In the genomic region with DNA sequence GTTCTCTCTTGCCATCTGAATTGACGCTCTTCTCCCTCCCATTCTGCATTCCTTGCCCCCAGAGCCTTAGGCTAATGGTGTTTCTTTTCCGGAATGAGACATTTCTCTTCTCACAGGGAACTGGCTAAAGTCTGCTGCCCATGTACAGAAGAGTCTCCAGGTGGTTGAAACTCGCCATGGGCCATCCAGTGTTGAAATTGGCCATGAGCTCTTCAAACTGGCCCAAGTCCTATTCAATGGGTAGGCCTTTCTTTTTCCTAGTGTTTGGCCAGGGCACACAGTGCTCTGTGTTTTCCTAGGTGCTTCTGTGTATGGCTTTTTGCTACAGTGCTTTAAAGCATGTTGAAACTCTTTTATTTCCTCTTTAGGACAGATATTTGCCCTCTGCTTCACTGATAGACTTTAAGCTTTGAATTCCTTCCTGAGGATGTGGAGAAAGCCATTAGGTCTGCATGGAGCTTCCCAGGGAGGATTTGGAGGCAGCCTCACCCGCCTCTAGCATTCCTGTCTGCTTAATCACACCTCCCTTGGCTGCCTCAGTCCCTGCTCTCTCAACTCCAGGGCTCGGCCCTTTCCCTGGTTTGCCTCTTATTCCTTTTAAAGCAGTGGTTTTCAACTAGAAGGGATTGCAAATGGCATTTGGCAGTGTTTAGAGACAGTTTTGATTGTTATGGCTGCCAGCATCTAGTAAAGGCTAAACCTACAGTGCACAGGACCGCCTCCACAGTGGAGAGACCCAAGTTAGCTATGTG, we compare ENCODE assay signal across 11 mouse cellular contexts. TPM values are rescaled to one million over a fixed set of nuclear protein-coding genes. Genes with fewer than 3 reads are reported as not detected.
DNase-seq lines count a peak whose midpoint lies in the region; ATAC-seq and TF ChIP-seq lines count a peak whose summit lies in the region.
"Had no signal": no experiment of that assay in that cellular context is flagged by ENCODE, and none has a peak within 500 bp of the region (broad histone marks: within the 10 kb centered on the region; RNA-seq: fewer than 3 reads in every experiment).

No protein-coding gene starts in this region.

- H3K4me2 ChIP-seq in midbrain, embryonic 13.5 days (replicated peaks): no peak overlapping the region
- H3K4me2 ChIP-seq in midbrain, embryonic 15.5 days: no peak overlapping the region
- no peak overlapping the region for H3K4me2 ChIP-seq in intestine, embryonic 16.5 days (ENCODE audit: low read depth, low read length)
- no peak overlapping the region for H3K4me2 ChIP-seq in stomach, postnatal 0 days (replicated peaks; ENCODE audit: low read depth)
- H3K4me2 ChIP-seq: liver, embryonic 15.5 days; neural tube, embryonic 13.5 days had no signal

- H3K9me3 ChIP-seq in midbrain, embryonic 13.5 days: no peaks in the 10 kb centered on the region
- no peaks in the 10 kb centered on the region for H3K9me3 ChIP-seq in midbrain, embryonic 15.5 days
- no peaks in the 10 kb centered on the region for H3K9me3 ChIP-seq in intestine, embryonic 16.5 days (ENCODE audit: control insufficient read depth, low read length)
- no peaks in the 10 kb centered on the region for H3K9me3 ChIP-seq in stomach, postnatal 0 days (ENCODE audit: control insufficient read depth, low read length)
- H3K9me3 ChIP-seq: liver, embryonic 15.5 days; neural tube, embryonic 13.5 days had no signal

- TF ChIP-seq CTCF in stomach, postnatal 0 days (IDR thresholded peaks at IDR 0.05; ENCODE audit: low read depth): no peak

- no peaks in the 10 kb centered on the region for H3K27me3 ChIP-seq in midbrain, embryonic 13.5 days
- no peaks in the 10 kb centered on the region for H3K27me3 ChIP-seq in midbrain, embryonic 15.5 days (replicated peaks)
- no peaks in the 10 kb centered on the region for H3K27me3 ChIP-seq in intestine, embryonic 16.5 days (replicated peaks; ENCODE audit: control insufficient read depth, insufficient read depth, low read length)
- no peaks in the 10 kb centered on the region for H3K27me3 ChIP-seq in stomach, postnatal 0 days (ENCODE audit: control insufficient read depth, insufficient read depth, low read length)
- H3K27me3 ChIP-seq: liver, embryonic 15.5 days; neural tube, embryonic 13.5 days had no signal

- H3K36me3 ChIP-seq in midbrain, embryonic 13.5 days: peaks cover 3% of the 10 kb centered on the region; the same call in 1 of the 2 replicates
- no peaks in the 10 kb centered on the region for H3K36me3 ChIP-seq in midbrain, embryonic 15.5 days (replicated peaks)
- no peaks in the 10 kb centered on the region for H3K36me3 ChIP-seq in intestine, embryonic 16.5 days (ENCODE audit: control insufficient read depth, insufficient read depth, low read length)
- no peaks in the 10 kb centered on the region; the same call in 1 of the 2 replicates for H3K36me3 ChIP-seq in stomach, postnatal 0 days (ENCODE audit: control insufficient read depth, insufficient read depth, low read length)
- H3K36me3 ChIP-seq: liver, embryonic 15.5 days had no signal

- no peak for ATAC-seq in midbrain, embryonic 13.5 days
- no peak for ATAC-seq in midbrain, embryonic 15.5 days (replicated peaks)
- ATAC-seq in intestine, embryonic 16.5 days: peak; percentile 38; the same call in 1 of the 2 replicates
- peak; percentile 73; the same call in 1 of the 2 replicates for ATAC-seq in stomach, postnatal 0 days (ENCODE audit: low FRiP score, low TSS enrichment)

- 74% methylated on average over 6 of the region's 6 CpGs for WGBS in midbrain, embryonic 13.5 days
- 77% methylated on average over 6 of the region's 6 CpGs for WGBS in midbrain, embryonic 15.5 days
- 66% methylated on average over 6 of the region's 6 CpGs for WGBS in intestine, embryonic 16.5 days
- WGBS in stomach, postnatal 0 days: 47% methylated on average over 6 of the region's 6 CpGs

- intact Hi-C loops in gastrocnemius, postnatal 14 days (cut with DNase I; ENCODE audit: low total_unique reads): loop anchor here (10.0 kb wide), 1 partner anchor 101 kb away; no protein-coding TSS in a partner anchor

- TF ChIP-seq EP300 in stomach, postnatal 0 days (optimal IDR thresholded peaks at IDR 0.05): no peak

- H3K27ac ChIP-seq in midbrain, embryonic 13.5 days: no peak overlapping the region
- no peak overlapping the region for H3K27ac ChIP-seq in midbrain, embryonic 15.5 days
- 0 out of 2 replicates have a peak overlapping the region, but pooled peaks have one; percentile 6 for H3K27ac ChIP-seq in intestine, embryonic 16.5 days (ENCODE audit: low read length)
- H3K27ac ChIP-seq in stomach, postnatal 0 days (replicated peaks): peak overlapping the region; percentile 82
- H3K27ac ChIP-seq: neural tube, embryonic 13.5 days had no signal

- DNase-seq in gastrocnemius, postnatal 14 days: peak; percentile 62
- DNase-seq in stomach, postnatal 0 days (ENCODE audit: low spot score): peak; percentile 34
- DNase-seq in natural killer cell, adult 2 months (ENCODE audit: low spot score in 2 of 2): no peak
- DNase-seq in layer of hippocampus, adult 11-12 months (ENCODE audit: low spot score): no peak
- DNase-seq: cerebellum, postnatal 10 days; thymus, adult 18-20 months had no signal

- H3K9ac ChIP-seq in midbrain, embryonic 13.5 days (replicated peaks): 0 out of 2 replicates have a peak overlapping the region, but pooled peaks have one; percentile 7
- no peak overlapping the region for H3K9ac ChIP-seq in midbrain, embryonic 15.5 days
- H3K9ac ChIP-seq in intestine, embryonic 16.5 days (ENCODE audit: low read depth, low read length): no peak overlapping the region
- H3K9ac ChIP-seq in stomach, postnatal 0 days (ENCODE audit: low read length): no peak overlapping the region
- H3K9ac ChIP-seq: liver, embryonic 15.5 days; neural tube, embryonic 13.5 days had no signal

- H3K4me3 ChIP-seq in midbrain, embryonic 13.5 days (replicated peaks): no peak overlapping the region
- H3K4me3 ChIP-seq in midbrain, embryonic 15.5 days: no peak overlapping the region
- H3K4me3 ChIP-seq in intestine, embryonic 16.5 days (ENCODE audit: low read length): no peak overlapping the region
- H3K4me3 ChIP-seq in stomach, postnatal 0 days (ENCODE audit: low read depth, low read length): no peak overlapping the region
- H3K4me3 ChIP-seq: liver, embryonic 15.5 days; neural tube, embryonic 13.5 days had no signal

- no peaks in the 10 kb centered on the region for H3K4me1 ChIP-seq in midbrain, embryonic 13.5 days (replicated peaks)
- no peaks in the 10 kb centered on the region for H3K4me1 ChIP-seq in midbrain, embryonic 15.5 days
- H3K4me1 ChIP-seq in intestine, embryonic 16.5 days (ENCODE audit: control insufficient read depth, insufficient read depth, low read length): no peaks in the 10 kb centered on the region; the same call in 1 of the 2 replicates
- H3K4me1 ChIP-seq in stomach, postnatal 0 days (replicated peaks; ENCODE audit: control insufficient read depth, insufficient read depth): peaks cover 2% of the 10 kb centered on the region; the same call in 1 of the 2 replicates

RNA-seq across cellular contexts. Expression of a gene that starts 19.0 kb away (rescaled TPM):
- 27.5 and 31.5 TPM in 2 replicates for polyA plus RNA-seq in midbrain, embryonic 13.5 days (2015; fragmentation: Nextera tagmentation; extraction: Ambion mirVana)
- polyA plus RNA-seq in midbrain, embryonic 15.5 days (2015; fragmentation: Nextera tagmentation; extraction: Ambion mirVana): 29.8 and 42.7 TPM in 2 replicates
- 100 to 1,000 TPM; 128 to 156 TPM for total RNA-seq in gastrocnemius, postnatal 14 days (2021)
- 32.4 and 38.7 TPM in 2 replicates for polyA plus RNA-seq in intestine, embryonic 16.5 days (2015; fragmentation: Nextera tagmentation; extraction: Ambion mirVana)
- polyA plus RNA-seq in stomach, postnatal 0 days (2015; fragmentation: Nextera tagmentation; extraction: Ambion mirVana): 53.7 and 69.1 TPM in 2 replicates

RNA-seq across cellular contexts. Expression of a gene that starts 35.9 kb away (rescaled TPM):
- 0.07 TPM in 1 of 2 replicates, not detected in the other for polyA plus RNA-seq in midbrain, embryonic 13.5 days (2015; fragmentation: Nextera tagmentation; extraction: Ambion mirVana)
- 0.37 TPM in 1 of 2 replicates, not detected in the other for polyA plus RNA-seq in midbrain, embryonic 15.5 days (2015; fragmentation: Nextera tagmentation; extraction: Ambion mirVana)
- total RNA-seq in gastrocnemius, postnatal 14 days (2021): not detected
- polyA plus RNA-seq in intestine, embryonic 16.5 days (2015; fragmentation: Nextera tagmentation; extraction: Ambion mirVana): 23.2 and 32.8 TPM in 2 replicates
- polyA plus RNA-seq in stomach, postnatal 0 days (2015; fragmentation: Nextera tagmentation; extraction: Ambion mirVana): 17.8 and 19.7 TPM in 2 replicates

RNA-seq across cellular contexts. Expression of a gene that starts 51.0 kb away (rescaled TPM):
- 6.8 and 8.1 TPM in 2 replicates for polyA plus RNA-seq in midbrain, embryonic 13.5 days (2015; fragmentation: Nextera tagmentation; extraction: Ambion mirVana)
- 8.4 and 8.7 TPM in 2 replicates for polyA plus RNA-seq in midbrain, embryonic 15.5 days (2015; fragmentation: Nextera tagmentation; extraction: Ambion mirVana)
- total RNA-seq in gastrocnemius, postnatal 14 days (2021): 1 to 10 TPM; 6.0 TPM
- 6.9 and 9.8 TPM in 2 replicates for polyA plus RNA-seq in intestine, embryonic 16.5 days (2015; fragmentation: Nextera tagmentation; extraction: Ambion mirVana)
- polyA plus RNA-seq in stomach, postnatal 0 days (2015; fragmentation: Nextera tagmentation; extraction: Ambion mirVana): 2.6 and 2.7 TPM in 2 replicates

RNA-seq across cellular contexts. Expression of a gene that starts 55.2 kb away (rescaled TPM):
- 15.3 and 15.5 TPM in 2 replicates for polyA plus RNA-seq in midbrain, embryonic 13.5 days (2015; fragmentation: Nextera tagmentation; extraction: Ambion mirVana)
- polyA plus RNA-seq in midbrain, embryonic 15.5 days (2015; fragmentation: Nextera tagmentation; extraction: Ambion mirVana): 16.8 and 17.2 TPM in 2 replicates
- 1 to 10 TPM; 3.3 to 5.7 TPM for total RNA-seq in gastrocnemius, postnatal 14 days (2021)
- 7.2 and 8.2 TPM in 2 replicates for polyA plus RNA-seq in intestine, embryonic 16.5 days (2015; fragmentation: Nextera tagmentation; extraction: Ambion mirVana)
- polyA plus RNA-seq in stomach, postnatal 0 days (2015; fragmentation: Nextera tagmentation; extraction: Ambion mirVana): 5.0 and 6.3 TPM in 2 replicates

RNA-seq across cellular contexts. Expression of a gene that starts 55.4 kb away (rescaled TPM):
- 69.1 and 70.6 TPM in 2 replicates for polyA plus RNA-seq in midbrain, embryonic 13.5 days (2015; fragmentation: Nextera tagmentation; extraction: Ambion mirVana)
- 49.1 and 49.6 TPM in 2 replicates for polyA plus RNA-seq in midbrain, embryonic 15.5 days (2015; fragmentation: Nextera tagmentation; extraction: Ambion mirVana)
- 10 to 100 TPM; 63.3 to 64.6 TPM for total RNA-seq in gastrocnemius, postnatal 14 days (2021)
- 82.8 and 91.9 TPM in 2 replicates for polyA plus RNA-seq in intestine, embryonic 16.5 days (2015; fragmentation: Nextera tagmentation; extraction: Ambion mirVana)
- 46.0 and 48.0 TPM in 2 replicates for polyA plus RNA-seq in stomach, postnatal 0 days (2015; fragmentation: Nextera tagmentation; extraction: Ambion mirVana)

Comparison
In these comparisons a context has a peak if more than half of its experiments do, and no peak if none do; other contexts are left out.
1. ATAC-seq: peak in intestine, embryonic 16.5 days (single experiment) and stomach, postnatal 0 days (single experiment); none in midbrain, embryonic 13.5 days (single experiment) and midbrain, embryonic 15.5 days (single experiment).
2. H3K27ac ChIP-seq: peak in intestine, embryonic 16.5 days (single experiment) and stomach, postnatal 0 days (single experiment); none in midbrain, embryonic 13.5 days (single experiment) and midbrain, embryonic 15.5 days (single experiment).
3. DNase-seq: peak in gastrocnemius, postnatal 14 days (single experiment) and stomach, postnatal 0 days (single experiment); none in natural killer cell, adult 2 months (0 of 2) and layer of hippocampus, adult 11-12 months (single experiment).
4. RNA of a gene that starts 35.9 kb away (polyA plus RNA-seq): 23.2 to 32.8 TPM in intestine, embryonic 16.5 days and 17.8 to 19.7 TPM in stomach, postnatal 0 days; 0.37 TPM in midbrain, embryonic 15.5 days and 0.07 TPM in midbrain, embryonic 13.5 days; every median in the first group is over 10 times any median in the second.